Mouse (Mus musculus) liver, embryonic 16.5 days (tissue): ENCODE measurements around the gene Uxt. TPM values are rescaled to one million over a fixed set of nuclear protein-coding genes. Genes with fewer than 3 reads are reported as not detected.

Source experiments
- ATAC-seq: fragments of 200-750 bp; cut with Nextera tagmentation; 2 replicates; pipeline ENCODE4 v1.8.0; 2017; ENCODE audit warnings: low read depth, mild to moderate bottlenecking, moderate number of reproducible peaks, moderate library complexity
- H3K27ac ChIP-seq: fragments of 300-500 bp; sonication (generic); 2 replicates; pipeline ENCODE4 v1.5.1; 2014; ENCODE audit warnings: mild to moderate bottlenecking, low read length
- H3K27me3 ChIP-seq: fragments of 300-500 bp; sonication (generic); 2 replicates; pipeline ENCODE4 v1.6.1; 2014; ENCODE audit warnings: low read depth, low read length, mixed read lengths; ENCODE audit not compliant: control insufficient read depth, insufficient read depth
- H3K36me3 ChIP-seq: fragments of 300-500 bp; sonication (generic); 2 replicates; pipeline ENCODE4 v1.6.1; 2014; ENCODE audit warnings: mild to moderate bottlenecking; ENCODE audit not compliant: control insufficient read depth, insufficient read depth
- H3K4me1 ChIP-seq: fragments of 300-500 bp; sonication (generic); 2 replicates; pipeline ENCODE4 v1.6.1; 2014; ENCODE audit warnings: low read depth, low read length, mixed read lengths; ENCODE audit not compliant: control insufficient read depth
- H3K4me2 ChIP-seq: fragments of 300-500 bp; sonication (generic); 2 replicates; pipeline ENCODE4 v1.6.1; 2014; ENCODE audit warnings: low read depth, low read length, mixed read lengths
- H3K4me3 ChIP-seq: fragments of 300-500 bp; sonication (generic); 2 replicates; pipeline ENCODE4 v1.5.1; 2014; ENCODE audit warnings: low read depth, mild to moderate bottlenecking, low read length
- H3K9ac ChIP-seq: fragments of 300-500 bp; sonication (generic); 2 replicates; pipeline ENCODE4 v1.6.1; 2014; ENCODE audit warnings: low read depth, low read length
- H3K9me3 ChIP-seq: fragments of 300-500 bp; sonication (generic); replicated peaks from 2 replicates; pipeline ENCODE4 v1.6.1; 2016; ENCODE audit warnings: low read length; ENCODE audit not compliant: control insufficient read depth
- WGBS: fragments of 180-500 bp; shearing (Covaris S2); extraction: QIAGEN DNeasy Blood & Tissue Kit; methylation state at CpG from one replicate; pipeline ENCODE4 v1.1.7; 2014; ENCODE audit not compliant: insufficient replicate concordance; 5-methylcytosine and 5-hydroxymethylcytosine counted together
- polyA plus RNA-seq: library from polyadenylated mRNA; unstranded; fragments of >200 nt; fragmentation: Nextera tagmentation; extraction: Ambion mirVana; gene quantifications from 2 replicates; pipeline ENCODE4 v1.2.1, GENCODE M21; 2015

Gene Uxt
- 34.7 and 38.5 TPM in 2 replicates for polyA plus RNA-seq

GRCm38 (mm10) chrX:20961477-20962378 is at the start of gene Uxt:
TSS of gene Uxt (minus strand) at chrX:20962017.
- ATAC-seq = peak; percentile 92
- Histone ChIP-seq H3K4me3 (peak within 1 kb of the TSS; percentile 69), H3K27ac (peak within 1 kb of the TSS; percentile 90), H3K9me3 (no peaks in the 10 kb centered on the region), H3K36me3 (no peaks in the 10 kb centered on the region), H3K9ac (peak within 1 kb of the TSS; percentile 69), H3K4me1 (peaks cover 4% of the 10 kb centered on the region; the same call in 1 of the 2 replicates), H3K27me3 (no peaks in the 10 kb centered on the region), H3K4me2 (peak within 1 kb of the TSS; percentile 56)
- 22% methylated on average over 57 of the region's 57 CpGs for WGBS

DNA sequence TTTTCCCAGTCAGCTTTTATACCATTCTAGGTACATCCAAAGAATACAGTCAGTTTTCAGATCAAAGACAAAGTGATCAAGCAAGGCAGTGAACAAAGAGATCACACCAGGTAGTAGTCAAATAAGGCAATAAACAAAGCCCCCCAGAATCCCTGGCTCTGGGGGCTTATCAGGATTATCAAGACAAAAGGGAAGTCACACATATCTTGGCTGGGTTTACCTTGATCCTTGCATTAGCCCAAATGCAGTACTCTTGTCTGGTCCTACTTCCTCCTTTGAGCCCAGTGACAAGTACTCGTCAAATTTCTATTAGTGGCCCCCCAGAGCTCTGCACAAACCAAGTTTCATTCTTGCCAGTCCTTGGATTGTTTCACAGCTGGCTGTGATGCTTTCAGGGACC is 19.1 kb upstream of the Uxt start:
- no peak overlapping the region for H3K27ac ChIP-seq
- H3K4me3 ChIP-seq = no peak overlapping the region
- no peak overlapping the region for H3K4me2 ChIP-seq
- H3K9me3 ChIP-seq = no peaks in the 10 kb centered on the region
- ATAC-seq = no peak
- no peaks in the 10 kb centered on the region for H3K4me1 ChIP-seq
- WGBS = 13% methylated on average over 1 of the region's 1 CpGs
- no peaks in the 10 kb centered on the region for H3K36me3 ChIP-seq
- no peaks in the 10 kb centered on the region for H3K27me3 ChIP-seq
- H3K9ac ChIP-seq = no peak overlapping the region

DNA sequence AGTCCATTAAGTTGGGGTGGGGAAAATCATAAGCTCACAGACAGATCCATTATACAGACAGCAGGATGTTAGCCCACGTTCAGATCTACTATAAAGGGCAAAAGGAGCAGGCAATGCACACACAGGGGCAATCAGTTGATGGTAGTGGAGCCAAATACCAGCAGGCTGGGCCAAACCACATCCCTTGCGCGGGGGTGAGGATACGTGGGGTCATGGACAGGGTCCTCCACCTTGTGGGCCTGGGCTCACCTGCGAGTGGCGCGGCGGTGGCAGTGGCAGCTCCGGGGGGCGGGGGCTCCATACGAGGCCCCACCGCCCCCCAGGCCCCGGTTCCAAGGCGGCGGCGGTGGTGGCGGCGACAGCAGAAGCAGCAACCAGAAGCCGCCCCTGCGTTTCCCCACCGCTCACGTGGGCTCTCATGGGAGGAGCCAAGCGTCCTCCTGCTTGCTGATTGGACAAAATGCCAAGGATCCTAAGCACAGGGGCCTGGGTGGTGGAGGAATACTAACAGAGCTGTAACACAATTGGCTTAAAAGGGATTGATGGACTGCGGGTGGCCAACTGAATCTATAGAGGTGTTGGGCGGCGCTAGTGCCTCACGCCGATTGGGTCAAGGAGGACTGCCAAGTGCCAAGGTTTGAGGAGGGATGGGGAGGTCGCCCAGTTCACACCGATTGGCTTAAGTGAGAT is 11.5 kb downstream of the Uxt start, which contains the start of gene Elk1:
Elk1 (minus strand) TSS at position 418 of the 690 bp plus-strand sequence.
- peak within 1 kb of the TSS; percentile 63 for H3K4me2 ChIP-seq
- WGBS = 21% methylated on average over 17 of the region's 30 CpGs
- peak; percentile 94 for ATAC-seq
- H3K27ac ChIP-seq = no peak within 1 kb of the TSS
- no peaks in the 10 kb centered on the region for H3K4me1 ChIP-seq
- H3K27me3 ChIP-seq = no peaks in the 10 kb centered on the region
- H3K4me3 ChIP-seq = peak within 1 kb of the TSS; percentile 65
- no peaks in the 10 kb centered on the region for H3K9me3 ChIP-seq
- H3K36me3 ChIP-seq = no peaks in the 10 kb centered on the region
- H3K9ac ChIP-seq = peak within 1 kb of the TSS; percentile 64

GRCm38 (mm10) chrX:20946055-20946454 is 15.8 kb downstream of the Uxt start:
- Histone ChIP-seq H3K4me1 (no peaks in the 10 kb centered on the region), H3K36me3 (no peaks in the 10 kb centered on the region), H3K9ac (no peak overlapping the region), H3K27me3 (no peaks in the 10 kb centered on the region), H3K27ac (no peak overlapping the region), H3K4me2 (no peak overlapping the region), H3K4me3 (no peak overlapping the region), H3K9me3 (no peaks in the 10 kb centered on the region)
- no peak for ATAC-seq
- WGBS = 5% methylated on average over 4 of the region's 4 CpGs

DNA sequence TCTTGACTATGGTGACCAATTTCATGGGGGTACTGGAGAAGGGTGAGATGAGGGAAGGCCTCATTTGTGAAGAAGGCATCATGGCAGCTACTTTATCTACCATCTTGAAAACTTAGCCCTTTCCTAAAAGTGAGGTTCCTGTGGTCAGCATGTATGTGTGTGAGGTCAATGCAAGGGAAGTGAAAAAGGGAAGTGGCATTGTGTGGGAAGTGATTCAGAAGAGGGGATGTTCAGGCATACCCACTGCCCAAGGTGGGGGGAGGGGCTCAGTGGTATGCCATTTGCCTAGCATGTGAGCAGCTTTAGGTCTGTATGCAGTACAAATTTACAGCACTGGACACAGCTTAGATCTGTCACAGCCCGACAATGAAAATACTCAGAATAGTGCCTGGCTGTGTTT is 29.9 kb downstream of the Uxt start:
- Histone ChIP-seq H3K4me3 (no peak overlapping the region), H3K36me3 (no peaks in the 10 kb centered on the region), H3K4me2 (no peak overlapping the region), H3K9ac (no peak overlapping the region), H3K4me1 (no peaks in the 10 kb centered on the region), H3K9me3 (no peaks in the 10 kb centered on the region), H3K27me3 (no peaks in the 10 kb centered on the region), H3K27ac (no peak overlapping the region)
- WGBS = 28% methylated on average over 1 of the region's 1 CpGs
- 0 out of 2 replicates have a peak, but pooled peaks have one; percentile 21 for ATAC-seq

DNA sequence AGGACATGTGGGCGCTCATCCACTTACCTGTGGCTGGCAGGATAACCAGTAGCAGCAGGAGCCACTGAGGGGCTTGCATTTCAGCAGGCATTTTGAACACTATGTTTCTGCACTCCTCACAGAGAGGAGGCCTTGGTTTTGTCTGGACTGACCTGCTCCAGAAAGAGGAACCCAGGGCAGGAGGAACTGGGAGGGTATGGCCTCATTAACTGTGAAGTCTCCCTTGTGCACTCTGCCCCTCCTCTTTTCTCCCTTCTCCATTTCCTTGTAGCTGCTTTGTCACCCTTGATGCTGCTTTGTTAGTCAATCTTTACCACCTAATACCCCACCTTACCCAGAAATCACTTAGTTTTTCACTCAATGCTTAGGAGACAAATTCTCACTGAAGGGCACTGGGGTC is 30.5 kb downstream of the Uxt start, which contains the start of gene Cfp:
Cfp (minus strand) TSS at position 192 of the 400 bp plus-strand sequence.
- H3K36me3 ChIP-seq = no peaks in the 10 kb centered on the region
- H3K9ac ChIP-seq = no peak within 1 kb of the TSS
- H3K4me1 ChIP-seq = no peaks in the 10 kb centered on the region
- 44% methylated on average over 1 of the region's 1 CpGs for WGBS
- peak; percentile 24; the same call in 1 of the 2 replicates for ATAC-seq
- no peak within 1 kb of the TSS; the same call in 1 of the 2 replicates for H3K27ac ChIP-seq
- no peaks in the 10 kb centered on the region for H3K9me3 ChIP-seq
- no peak within 1 kb of the TSS; the same call in 1 of the 2 replicates for H3K4me2 ChIP-seq
- H3K27me3 ChIP-seq = no peaks in the 10 kb centered on the region
- H3K4me3 ChIP-seq = peak within 1 kb of the TSS; percentile 13; the same call in 1 of the 2 replicates

DNA sequence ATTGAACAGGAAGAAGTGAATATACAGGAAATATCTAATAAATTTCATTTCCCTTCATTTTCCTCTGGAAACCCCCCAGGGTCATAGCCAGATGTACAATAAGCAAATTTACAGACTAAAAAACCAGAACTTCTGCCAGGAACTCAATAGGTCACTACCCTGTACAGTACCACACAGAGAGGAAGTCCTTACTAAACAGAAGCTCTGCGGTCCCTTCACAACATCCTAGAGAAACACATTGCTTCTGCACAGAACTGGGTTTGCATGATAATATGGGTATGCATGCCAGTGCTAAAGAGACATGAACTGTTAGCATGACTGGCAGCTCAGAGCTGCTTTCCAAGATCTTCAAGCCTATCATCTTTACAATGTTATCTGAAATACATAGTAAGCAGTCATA is 32.0 kb downstream of the Uxt start:
- Histone ChIP-seq H3K4me3 (no peak overlapping the region), H3K27ac (no peak overlapping the region), H3K9ac (no peak overlapping the region), H3K4me2 (no peak overlapping the region), H3K36me3 (no peaks in the 10 kb centered on the region), H3K9me3 (no peaks in the 10 kb centered on the region), H3K27me3 (no peaks in the 10 kb centered on the region), H3K4me1 (no peaks in the 10 kb centered on the region)
- WGBS = 30% methylated on average over 1 of the region's 1 CpGs
- no peak for ATAC-seq

GRCm38 (mm10) chrX:20924976-20925375 is 36.8 kb downstream of the Uxt start:
- Histone ChIP-seq H3K4me3 (no peak overlapping the region), H3K4me2 (no peak overlapping the region), H3K4me1 (no peaks in the 10 kb centered on the region), H3K27me3 (peaks cover 20% of the 10 kb centered on the region), H3K9ac (no peak overlapping the region), H3K27ac (no peak overlapping the region), H3K36me3 (no peaks in the 10 kb centered on the region), H3K9me3 (no peaks in the 10 kb centered on the region)
- no peak for ATAC-seq

- H3K36me3 ChIP-seq = no peaks in the 10 kb centered on the region
- WGBS = 50% methylated on average over 1 of the region's 1 CpGs
- ATAC-seq = no peak
- peaks cover 31% of the 10 kb centered on the region for H3K27me3 ChIP-seq
- H3K27ac ChIP-seq = no peak overlapping the region
- no peak overlapping the region for H3K4me3 ChIP-seq
- H3K4me1 ChIP-seq = no peaks in the 10 kb centered on the region
- no peak overlapping the region for H3K9ac ChIP-seq
- H3K9me3 ChIP-seq = no peaks in the 10 kb centered on the region
- H3K4me2 ChIP-seq = no peak overlapping the region
Measured at GRCm38 (mm10) chrX:20923506-20923905, 38.3 kb downstream of the Uxt start.
